Mouse (Mus musculus) left cerebral cortex, adult 18-20 months (tissue): ENCODE data around the gene Adssl1. TPM values are rescaled to one million over a fixed set of nuclear protein-coding genes. Genes with fewer than 3 reads are reported as not detected.
A peak's percentile ranks its signal among the peaks of the same experiment; 100 is the strongest.

Source experiments
- DNase-seq, 2 experiments: peaks; one replicate each; pipeline ENCODE4 v3.0.0; 2021 to 2022; ENCODE audit warnings: low spot score in 2 of 2, mixed read lengths in 1 of 2
- microRNA-seq, 2 experiments: library from miRNA; unstranded; fragments of <30 nt; microRNA quantifications; one replicate each; pipeline ENCODE4 v1.2.0; 2021
- total RNA-seq, 2 experiments: library from RNA; stranded (reverse); gene quantifications; 2 replicates each; pipeline ENCODE4 v1.2.3; 2021

The Adssl1 gene
- total RNA-seq, 2 experiments from 2014 or later: 16.4 to 19.7 TPM

- DNase-seq: peak in 1 of 2 experiments; percentile 46
These were observed 54.5 kb downstream of the Adssl1 start, which contains the start of gene Akt1 for GRCm38 (mm10) chr12:112674132-112675011. Gene Akt1 (minus strand): TSS chr12:112674884.

GRCm38 (mm10) chr12:112675245-112676035 is 55.6 kb downstream of the Adssl1 start:
- DNase-seq: peak; percentile 78 to 86

- DNase-seq: no peak
These were observed 57.2 kb downstream of the Adssl1 start for GRCm38 (mm10) chr12:112677076-112677475.

- no peak for DNase-seq
These were observed 58.2 kb downstream of the Adssl1 start for GRCm38 (mm10) chr12:112677943-112678554.

- no peak for DNase-seq
These were observed 58.7 kb downstream of the Adssl1 start, which contains the start of gene Zbtb42 for GRCm38 (mm10) chr12:112678555-112679026. Gene Zbtb42 (plus strand): TSS chr12:112678828.

- DNase-seq: no peak
These were observed 59.5 kb downstream of the Adssl1 start for GRCm38 (mm10) chr12:112679027-112679996.

- DNase-seq: no peak
These were observed 63.5 kb downstream of the Adssl1 start for GRCm38 (mm10) chr12:112683351-112683750.

GRCm38 (mm10) chr12:112688458-112688857 is 68.6 kb downstream of the Adssl1 start:
- DNase-seq: no peak

Small RNA genes lying within 50 kb of the gene (microRNA-seq; reads per million reads assigned to microRNA genes)
- gene Mir6939: 0.99 to 2.7 reads per million in 2 experiments

Other genes starting within 250 kb of the Adssl1 start
- gene A530016L24Rik, start 130.6 kb upstream of the Adssl1 start, total RNA-seq: under 1 TPM in 1 of 2 experiments, not detected in 1; 0.21 TPM
- 100 to 1,000 TPM; 117 to 118 TPM for gene Tmem179, start 103.3 kb upstream of the Adssl1 start, total RNA-seq
- gene Inf2, start 31.3 kb upstream of the Adssl1 start, total RNA-seq: 100 to 1,000 TPM; 127 to 138 TPM
- 10 to 100 TPM; 21.6 to 22.0 TPM for gene Siva1, start 24.6 kb downstream of the Adssl1 start, total RNA-seq
- gene Akt1, start 54.8 kb downstream of the Adssl1 start, total RNA-seq: 100 to 1,000 TPM; 161 to 169 TPM
- gene Zbtb42, start 58.8 kb downstream of the Adssl1 start, total RNA-seq: 1 to 10 TPM; 1.1 to 1.5 TPM
- 100 to 1,000 TPM; 267 to 284 TPM for gene Cep170b, start 100.4 kb downstream of the Adssl1 start, total RNA-seq
- 1 to 10 TPM; 9.7 to 10.0 TPM for gene Pld4, start 140.6 kb downstream of the Adssl1 start, total RNA-seq
- gene Ahnak2, start 182.6 kb downstream of the Adssl1 start, total RNA-seq: 1 to 10 TPM; 5.8 to 6.6 TPM
- 10 to 100 TPM; 19.6 to 22.1 TPM for gene Clba1, start 188.9 kb downstream of the Adssl1 start, total RNA-seq
- gene Cdca4, start 209.4 kb downstream of the Adssl1 start, total RNA-seq: 10 to 100 TPM; 10.8 to 12.9 TPM
- gene Gpr132, start 248.2 kb downstream of the Adssl1 start, total RNA-seq: under 1 TPM in 1 of 2 experiments, not detected in 1; 0.14 TPM